17 mouse cellular contexts compared by ENCODE assay signal in the genomic region with DNA sequence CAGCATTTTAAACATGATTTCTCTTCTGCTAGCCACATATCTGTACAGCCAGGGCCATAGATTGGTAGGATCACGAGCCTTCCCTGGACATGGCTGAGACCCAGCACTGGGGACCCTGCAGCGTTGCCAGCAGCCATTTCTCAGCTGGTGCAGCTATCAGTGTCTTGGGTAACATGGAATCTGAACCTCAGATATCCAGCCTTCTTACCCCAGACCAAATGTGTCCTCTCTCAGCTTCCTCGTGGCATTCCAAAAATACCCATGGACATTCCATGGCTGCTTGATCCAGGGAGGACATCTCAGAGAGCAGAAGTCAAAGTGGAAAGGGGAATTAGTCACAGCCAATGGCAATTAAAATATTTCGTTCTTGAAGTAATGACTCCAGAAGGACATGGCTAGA.
DNase-seq lines count a peak whose midpoint lies in the region; ATAC-seq lines count a peak whose summit lies in the region.
"Had no signal": no experiment of that assay in that cellular context is flagged by ENCODE, and none has a peak within 500 bp of the region (broad histone marks: within the 10 kb centered on the region; RNA-seq: fewer than 3 reads in every experiment).

No protein-coding gene starts in this region.

- intact Hi-C loops in left cerebral cortex, postnatal 4 days (cut with DNase I), result no loop called here

- H3K4me3 ChIP-seq in heart, embryonic 13.5 days, result no peak overlapping the region
- H3K4me3 ChIP-seq in embryonic facial prominence, embryonic 10.5 days, result no peak overlapping the region
- H3K4me3 ChIP-seq in limb, embryonic 11.5 days (ENCODE audit: low read depth, low read length), result no peak overlapping the region
- H3K4me3 ChIP-seq: forebrain, embryonic 15.5 days; kidney, embryonic 15.5 days; liver, embryonic 12.5 days; megakaryocyte, embryonic 14.5 days; neural tube, embryonic 13.5 days had no signal

- no peak for ATAC-seq in heart, embryonic 13.5 days (ENCODE audit: extremely low read depth, insufficient number of reproducible peaks, low FRiP score, low TSS enrichment)
- no peak for ATAC-seq in limb, embryonic 11.5 days (ENCODE audit: insufficient number of reproducible peaks, low FRiP score, low TSS enrichment, low read depth)
- ATAC-seq: forebrain, embryonic 15.5 days; liver, embryonic 12.5 days had no signal

- H3K36me3 ChIP-seq in heart, embryonic 13.5 days, result no peaks in the 10 kb centered on the region
- H3K36me3 ChIP-seq in embryonic facial prominence, embryonic 10.5 days (replicated peaks), result peaks cover 7% of the 10 kb centered on the region; the same call in 1 of the 2 replicates
- H3K36me3 ChIP-seq in limb, embryonic 11.5 days (ENCODE audit: control insufficient read depth, insufficient read depth, low read length), result no peaks in the 10 kb centered on the region
- H3K36me3 ChIP-seq: forebrain, embryonic 15.5 days; kidney, embryonic 15.5 days; liver, embryonic 12.5 days; neural tube, embryonic 13.5 days had no signal

- 34% methylated on average over 4 of the region's 4 CpGs for WGBS in heart, embryonic 13.5 days
- WGBS in embryonic facial prominence, embryonic 10.5 days, result 49% methylated on average over 4 of the region's 4 CpGs
- WGBS in limb, embryonic 11.5 days, result 52% methylated on average over 4 of the region's 4 CpGs

- no peak overlapping the region for H3K9ac ChIP-seq in heart, embryonic 13.5 days
- H3K9ac ChIP-seq in limb, embryonic 11.5 days (ENCODE audit: low read length), result no peak overlapping the region
- H3K9ac ChIP-seq: forebrain, embryonic 15.5 days; kidney, embryonic 15.5 days; liver, embryonic 12.5 days; neural tube, embryonic 13.5 days had no signal

- DNase-seq in heart, adult 18-20 months, result no peak
- peak; percentile 5 for DNase-seq in kidney, postnatal 14 days
- DNase-seq in kidney, postnatal 4 days, result no peak
- DNase-seq in embryonic facial prominence, embryonic 10.5 days (ENCODE audit: low spot score), result peak; percentile 28
- DNase-seq in limb, embryonic 11.5 days (ENCODE audit: low spot score), result no peak
- no peak for DNase-seq in gastrocnemius, adult 18-20 months (ENCODE audit: low spot score)
- no peak for DNase-seq in left cerebral cortex, postnatal 4 days
- DNase-seq: adrenal gland, postnatal 10 days; gastrocnemius, postnatal 36 days; retina, postnatal 1 day; thymus, adult 2 months had no signal

- peaks cover 37% of the 10 kb centered on the region for H3K4me1 ChIP-seq in heart, embryonic 13.5 days
- H3K4me1 ChIP-seq in embryonic facial prominence, embryonic 10.5 days, result peaks cover 51% of the 10 kb centered on the region
- peaks cover 40% of the 10 kb centered on the region for H3K4me1 ChIP-seq in limb, embryonic 11.5 days (ENCODE audit: control insufficient read depth, insufficient read depth, low read length)
- H3K4me1 ChIP-seq: liver, embryonic 12.5 days; megakaryocyte, embryonic 14.5 days had no signal

- H3K27ac ChIP-seq in heart, embryonic 13.5 days (replicated peaks), result peak overlapping the region; percentile 54
- peak overlapping the region; percentile 72 for H3K27ac ChIP-seq in embryonic facial prominence, embryonic 10.5 days (replicated peaks)
- peak overlapping the region; percentile 22; the same call in 1 of the 2 replicates for H3K27ac ChIP-seq in limb, embryonic 11.5 days (replicated peaks; ENCODE audit: low read depth, low read length)
- H3K27ac ChIP-seq: forebrain, embryonic 15.5 days; kidney, embryonic 15.5 days; liver, embryonic 12.5 days; neural tube, embryonic 13.5 days had no signal

- H3K4me2 ChIP-seq in heart, embryonic 13.5 days, result 0 out of 2 replicates have a peak overlapping the region, but pooled peaks have one; percentile 11
- H3K4me2 ChIP-seq in limb, embryonic 11.5 days (ENCODE audit: low read depth, severe bottlenecking), result no peak overlapping the region
- H3K4me2 ChIP-seq: forebrain, embryonic 15.5 days; kidney, embryonic 15.5 days; liver, embryonic 12.5 days; neural tube, embryonic 13.5 days had no signal

- no peaks in the 10 kb centered on the region for H3K27me3 ChIP-seq in heart, embryonic 13.5 days (replicated peaks)
- H3K27me3 ChIP-seq in embryonic facial prominence, embryonic 10.5 days (replicated peaks; ENCODE audit: low read depth, poor library complexity, severe bottlenecking), result no peaks in the 10 kb centered on the region
- H3K27me3 ChIP-seq in limb, embryonic 11.5 days (ENCODE audit: control insufficient read depth, insufficient read depth, low read length), result no peaks in the 10 kb centered on the region
- H3K27me3 ChIP-seq: forebrain, embryonic 15.5 days; kidney, embryonic 15.5 days; neural tube, embryonic 13.5 days had no signal

- no peaks in the 10 kb centered on the region for H3K9me3 ChIP-seq in heart, embryonic 13.5 days
- no peaks in the 10 kb centered on the region for H3K9me3 ChIP-seq in embryonic facial prominence, embryonic 10.5 days
- no peaks in the 10 kb centered on the region for H3K9me3 ChIP-seq in limb, embryonic 11.5 days (ENCODE audit: control insufficient read depth, low read length)
- H3K9me3 ChIP-seq: forebrain, embryonic 15.5 days; kidney, embryonic 15.5 days; liver, embryonic 12.5 days; megakaryocyte, embryonic 14.5 days; neural tube, embryonic 13.5 days had no signal

Comparison
In these comparisons a context has a peak if more than half of its experiments do, and no peak if none do; other contexts are left out.
1. DNase-seq: peak in kidney, postnatal 14 days (single experiment) and embryonic facial prominence, embryonic 10.5 days (single experiment); none in heart, adult 18-20 months (0 of 2), kidney, postnatal 4 days (0 of 2), limb, embryonic 11.5 days (single experiment), gastrocnemius, adult 18-20 months (single experiment) and left cerebral cortex, postnatal 4 days (single experiment).
2. H3K27ac ChIP-seq: peak in every context shown above with its lines; median percentile 72 in embryonic facial prominence, embryonic 10.5 days; 54 in heart, embryonic 13.5 days; 22 in limb, embryonic 11.5 days.